Mouse (Mus musculus) limb, embryonic 14.5 days (tissue): Measurements from ENCODE around the gene Adpgk. TPM values are rescaled to one million over a fixed set of nuclear protein-coding genes. Genes with fewer than 3 reads are reported as not detected.
A peak's percentile ranks its signal among the peaks of the same experiment; 100 is the strongest.

ENCODE experiments used
- ATAC-seq: fragments of 200-750 bp; cut with Nextera tagmentation; 2 replicates; pipeline ENCODE4 v1.8.0; 2017; ENCODE audit warnings: low read depth, moderate number of reproducible peaks, moderate TSS enrichment; ENCODE audit not compliant: low FRiP score
- DNase-seq: peaks from one replicate; pipeline ENCODE4 v3.0.0-alpha.2; 2015; ENCODE audit warnings: low spot score
- H3K27ac ChIP-seq: fragments of 300-500 bp; sonication (generic); replicated peaks from 2 replicates; pipeline ENCODE4 v1.5.1; 2014; ENCODE audit warnings: low read depth, mild to moderate bottlenecking, low read length, moderate library complexity, mixed read lengths
- H3K27me3 ChIP-seq: fragments of 300-500 bp; sonication (generic); 2 replicates; pipeline ENCODE4 v1.6.1; 2014; ENCODE audit warnings: low read length, mixed read lengths; ENCODE audit not compliant: control insufficient read depth, insufficient read depth
- H3K36me3 ChIP-seq: fragments of 300-500 bp; sonication (generic); 2 replicates; pipeline ENCODE4 v1.6.1; 2014; ENCODE audit warnings: mild to moderate bottlenecking, low read length, moderate library complexity, mixed read lengths; ENCODE audit not compliant: control insufficient read depth, insufficient read depth
- H3K4me1 ChIP-seq: fragments of 300-500 bp; sonication (generic); 2 replicates; pipeline ENCODE4 v1.6.1; 2014; ENCODE audit warnings: antibody characterized with exemption, low read length, mixed read lengths; ENCODE audit not compliant: control insufficient read depth, insufficient read depth
- H3K4me2 ChIP-seq: fragments of 300-500 bp; sonication (generic); replicated peaks from 2 replicates; pipeline ENCODE4 v1.6.1; 2014; ENCODE audit warnings: low read depth, mild to moderate bottlenecking, low read length, moderate library complexity; ENCODE audit not compliant: severe bottlenecking
- H3K4me3 ChIP-seq: fragments of 300-500 bp; sonication (generic); replicated peaks from 2 replicates; pipeline ENCODE4 v1.5.1; 2014; ENCODE audit warnings: low read length
- H3K9ac ChIP-seq: fragments of 300-500 bp; sonication (generic); 2 replicates; pipeline ENCODE4 v1.6.1; 2014; ENCODE audit warnings: mild to moderate bottlenecking, low read depth, low read length, moderate library complexity; ENCODE audit not compliant: severe bottlenecking
- H3K9me3 ChIP-seq: fragments of 300-500 bp; sonication (generic); 2 replicates; pipeline ENCODE4 v1.6.1; 2016; ENCODE audit warnings: low read length; ENCODE audit not compliant: control insufficient read depth
- POLR2A ChIP-seq: fragments of 200-500 bp; IDR thresholded peaks from 2 replicates; pipeline ENCODE4 v1.8.0; 2012; ENCODE audit warnings: inconsistent platforms, mild to moderate bottlenecking, moderate library complexity, borderline replicate concordance; ENCODE audit not compliant: insufficient read depth, insufficient read length; ENCODE audit errors: extremely low read depth
- WGBS: fragments of 180-500 bp; shearing (Covaris S2); extraction: QIAGEN DNeasy Blood & Tissue Kit; methylation state at CpG from one replicate; pipeline ENCODE4 v1.1.7; 2014; 5-methylcytosine and 5-hydroxymethylcytosine counted together
- polyA plus RNA-seq, 2 experiments: library from polyadenylated mRNA; depleted of rRNA in 1 of 2; stranded (reverse) in 1 of 2; unstranded in 1 of 2; fragments of >200 nt; fragmentation: Nextera tagmentation in 1 of 2; extraction: Ambion mirVana in 1 of 2; gene quantifications; 2 replicates each; pipeline versions ENCODE4 v1.2.1 to v1.2.3; 2012 to 2014

The Adpgk gene
- polyA plus RNA-seq, 2 experiments = 46.2 to 51.2 TPM

DNA sequence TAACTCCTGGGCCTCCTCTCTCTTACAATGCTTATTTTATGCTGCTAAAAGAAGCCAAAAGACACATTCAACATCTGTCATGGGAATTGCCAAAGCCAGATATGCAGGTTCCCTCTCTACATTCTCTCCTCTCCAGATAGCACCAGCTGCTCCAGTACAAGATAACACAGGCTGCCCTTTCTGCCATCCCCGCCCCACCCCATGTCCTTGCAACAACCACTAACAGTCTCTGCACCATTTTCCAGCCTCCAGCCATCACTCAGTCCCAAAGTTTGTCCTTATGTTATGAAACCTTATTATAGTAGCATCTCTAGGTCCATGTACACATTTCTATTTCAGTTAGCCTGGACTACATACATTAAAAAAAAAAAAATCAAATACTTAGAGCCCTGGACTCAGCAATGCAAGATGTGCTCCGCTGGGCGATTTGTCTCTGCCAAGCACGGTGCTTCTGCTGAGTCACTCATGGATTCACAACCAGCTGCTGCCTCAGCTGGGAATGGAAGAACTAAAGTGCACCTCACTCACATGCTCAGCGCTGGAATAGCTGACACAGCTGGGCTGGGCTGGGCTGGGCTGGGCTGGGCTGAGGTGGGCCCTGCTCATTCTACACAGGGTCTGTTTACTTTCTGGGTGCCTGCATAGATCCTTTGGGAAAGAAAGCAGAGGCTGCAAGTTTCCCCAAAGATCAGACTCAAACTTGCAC, 36.5 kb upstream of the Adpgk start:
- no peak for ATAC-seq
- peak; percentile 9 for DNase-seq
- TF ChIP-seq POLR2A = no peak
- Histone ChIP-seq H3K4me2 (no peak overlapping the region), H3K4me3 (no peak overlapping the region), H3K27ac (no peak overlapping the region), H3K9me3 (no peaks in the 10 kb centered on the region), H3K36me3 (no peaks in the 10 kb centered on the region), H3K4me1 (no peaks in the 10 kb centered on the region), H3K9ac (no peak overlapping the region), H3K27me3 (no peaks in the 10 kb centered on the region)
- 74% methylated on average over 5 of the region's 5 CpGs for WGBS

DNA sequence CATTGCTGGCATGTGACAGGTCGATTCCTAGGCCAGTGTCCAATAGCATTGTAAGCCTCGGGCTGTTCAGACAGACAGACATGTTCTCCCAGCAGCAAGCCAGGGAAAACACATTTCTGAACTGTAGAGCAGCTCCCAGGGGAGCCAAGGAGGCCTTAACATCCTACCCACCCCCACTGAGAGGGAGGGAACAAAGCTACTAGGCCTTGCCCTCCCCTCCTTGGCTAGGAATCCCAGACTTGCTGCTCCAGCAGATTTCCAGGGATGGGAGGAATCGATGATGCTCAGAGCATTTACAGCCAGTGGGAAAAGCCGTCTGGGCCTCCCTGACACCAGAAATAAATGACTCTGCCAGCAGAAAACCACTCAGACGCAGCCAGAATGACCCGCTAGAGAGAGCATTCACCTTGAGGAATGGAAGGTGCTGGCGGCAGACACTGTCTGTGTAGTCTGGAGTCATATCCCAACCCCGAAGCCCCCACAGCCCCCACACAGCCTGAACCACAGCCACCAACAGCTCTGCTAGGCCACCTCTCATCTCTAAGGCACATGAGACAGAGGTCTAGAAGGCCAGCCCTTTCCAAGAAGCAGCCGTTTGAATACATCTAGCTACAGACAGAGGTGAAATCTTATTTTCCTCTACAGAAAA, 31.4 kb upstream of the Adpgk start:
- ATAC-seq (no peak), DNase-seq (peak; percentile 48)
- Histone ChIP-seq H3K9ac (no peak overlapping the region), H3K9me3 (no peaks in the 10 kb centered on the region), H3K4me1 (peaks cover 3% of the 10 kb centered on the region; the same call in 1 of the 2 replicates), H3K36me3 (no peaks in the 10 kb centered on the region), H3K4me2 (no peak overlapping the region), H3K4me3 (no peak overlapping the region), H3K27ac (no peak overlapping the region), H3K27me3 (no peaks in the 10 kb centered on the region)
- no peak for TF ChIP-seq POLR2A
- WGBS = 53% methylated on average over 9 of the region's 9 CpGs

DNA sequence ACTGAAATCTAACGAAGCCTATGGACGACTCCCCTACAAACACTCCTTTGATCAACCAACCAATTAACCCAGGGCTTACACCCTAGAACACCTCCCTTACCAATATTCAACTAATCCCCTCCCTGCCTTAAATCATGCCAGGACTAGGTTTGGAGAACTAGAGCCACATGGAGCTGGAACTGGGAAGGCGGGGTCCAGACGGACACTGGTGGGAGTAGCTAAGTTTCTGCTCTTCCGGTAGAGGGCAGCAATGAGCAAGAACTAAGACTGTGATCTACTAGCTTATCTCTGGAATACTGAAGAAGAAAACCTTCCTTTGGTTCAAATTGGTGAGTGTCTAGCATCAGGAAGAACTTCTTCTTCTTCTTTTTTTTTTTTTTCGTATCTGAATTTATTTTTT, 25.0 kb upstream of the Adpgk start:
- no peak for ATAC-seq
- 54% methylated on average over 6 of the region's 6 CpGs for WGBS

DNA sequence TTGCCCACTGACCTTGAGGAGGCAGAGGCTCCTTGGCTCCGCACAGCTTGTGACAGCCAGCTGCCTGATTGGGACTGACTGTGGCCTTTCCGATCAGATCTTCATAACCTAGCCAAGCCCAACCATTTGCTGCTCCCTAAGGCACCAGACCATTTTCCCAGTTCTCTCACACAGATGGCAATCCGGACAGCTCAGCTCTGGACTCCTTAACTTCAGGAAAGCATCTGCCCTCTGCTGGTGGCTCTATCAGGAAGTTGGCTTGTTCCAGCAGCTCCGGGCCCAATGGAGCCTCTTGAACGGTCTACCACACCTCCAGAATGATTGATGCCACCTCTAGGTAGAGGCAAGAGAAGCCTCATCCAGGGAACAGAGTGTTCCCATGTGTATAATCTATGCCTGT, 21.6 kb upstream of the Adpgk start:
- ATAC-seq = peak; percentile 74
- Histone ChIP-seq H3K4me2 (no peak overlapping the region), H3K27me3 (no peaks in the 10 kb centered on the region), H3K4me3 (no peak overlapping the region), H3K9me3 (no peaks in the 10 kb centered on the region), H3K27ac (no peak overlapping the region), H3K36me3 (no peaks in the 10 kb centered on the region), H3K9ac (no peak overlapping the region), H3K4me1 (0 out of 2 replicates have a peak, but pooled peaks cover 4% of the 10 kb centered on the region)
- 27% methylated on average over 5 of the region's 5 CpGs for WGBS
- no peak for TF ChIP-seq POLR2A
- peak; percentile 84 for DNase-seq

More for the DNA sequence above, 25.0 kb upstream of the Adpgk start:
- DNase-seq = no peak
- Histone ChIP-seq H3K27ac (no peak overlapping the region), H3K27me3 (no peaks in the 10 kb centered on the region), H3K9me3 (no peaks in the 10 kb centered on the region), H3K4me1 (0 out of 2 replicates have a peak, but pooled peaks cover 4% of the 10 kb centered on the region), H3K4me2 (no peak overlapping the region), H3K4me3 (no peak overlapping the region), H3K9ac (no peak overlapping the region), H3K36me3 (no peaks in the 10 kb centered on the region)
- no peak for TF ChIP-seq POLR2A

- Histone ChIP-seq H3K27ac (no peak overlapping the region), H3K9me3 (no peaks in the 10 kb centered on the region), H3K27me3 (no peaks in the 10 kb centered on the region), H3K4me1 (0 out of 2 replicates have a peak, but pooled peaks cover 4% of the 10 kb centered on the region), H3K4me3 (no peak overlapping the region), H3K36me3 (no peaks in the 10 kb centered on the region), H3K9ac (no peak overlapping the region), H3K4me2 (no peak overlapping the region)
- no peak for TF ChIP-seq POLR2A
- 24% methylated on average over 4 of the region's 4 CpGs for WGBS
- no peak for ATAC-seq
- DNase-seq = no peak
Measured at GRCm38 (mm10) chr9:59271081-59271480, 20.3 kb upstream of the Adpgk start.
